In the genomic region with DNA sequence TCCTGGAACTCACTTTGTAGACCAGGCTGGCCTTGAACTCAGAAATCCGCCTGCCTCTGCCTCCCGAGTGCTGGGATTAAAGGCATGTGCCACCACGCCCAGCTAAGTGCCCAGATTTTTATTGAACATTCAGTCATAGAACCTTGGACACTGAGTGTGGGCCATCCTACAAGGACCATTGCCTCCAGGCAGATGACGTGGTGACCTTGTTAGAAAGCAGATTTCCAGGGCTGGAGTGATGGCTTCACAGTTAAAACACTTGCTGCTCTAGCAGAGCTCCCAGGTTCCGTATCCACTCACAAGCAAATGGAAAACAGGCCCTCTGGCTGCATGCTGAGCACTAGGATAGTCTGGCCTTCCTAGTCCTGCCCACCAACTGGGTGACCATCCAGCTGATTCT, we compare ENCODE assay signal across 14 mouse cellular contexts.
"Had no signal": no experiment of that assay in that cellular context is flagged by ENCODE, and none has a peak within 500 bp of the region (broad histone marks: within the 10 kb centered on the region; RNA-seq: fewer than 3 reads in every experiment).

No protein-coding gene starts in this region.

- DNase-seq: gastrocnemius, postnatal 14 days; gastrocnemius, postnatal 36 days; heart, adult 11 months; heart, adult 2 months; heart, postnatal 14 days; heart, postnatal 36 days; kidney, adult 11 months; kidney, adult 2 months; kidney, adult 9 months; kidney, postnatal 14 days; kidney, postnatal 36 days; layer of hippocampus, adult 9-11 months; layer of hippocampus, postnatal 36 days; left cerebral cortex, postnatal 4 days had no signal
